Mouse (Mus musculus) heart, adult 11 months (tissue): ENCODE data around the gene Slc31a2.

Experiments
- DNase-seq: peaks from one replicate; pipeline ENCODE4 v3.0.0; 2022

The Slc31a2 gene

GRCm38 (mm10) chr4:62282969-62283368 is 20.6 kb downstream of the Slc31a2 start:
- peak; percentile 80 for DNase-seq

- no peak for DNase-seq
These were observed 23.2 kb downstream of the Slc31a2 start for GRCm38 (mm10) chr4:62285576-62285975.

GRCm38 (mm10) chr4:62286257-62286991 is 24.1 kb downstream of the Slc31a2 start:
- DNase-seq, result peak; percentile 99

- DNase-seq, result peak; percentile 94
These were observed 24.9 kb downstream of the Slc31a2 start for GRCm38 (mm10) chr4:62286992-62287900.

GRCm38 (mm10) chr4:62289226-62289625 is 26.9 kb downstream of the Slc31a2 start:
- peak; percentile 95 for DNase-seq

- DNase-seq, result peak; percentile 83
These were observed 28.6 kb downstream of the Slc31a2 start for GRCm38 (mm10) chr4:62290816-62291505.

GRCm38 (mm10) chr4:62292461-62293180 is 30.3 kb downstream of the Slc31a2 start:
- peak; percentile 76 for DNase-seq

- DNase-seq, result peak; percentile 86
These were observed 31.0 kb downstream of the Slc31a2 start for GRCm38 (mm10) chr4:62293219-62293861.

- DNase-seq, result peak; percentile 66
These were observed 32.4 kb downstream of the Slc31a2 start for GRCm38 (mm10) chr4:62294741-62295140.

- peak; percentile 83 for DNase-seq
These were observed 35.1 kb downstream of the Slc31a2 start for GRCm38 (mm10) chr4:62297280-62298130.

GRCm38 (mm10) chr4:62300001-62300400 is 37.6 kb downstream of the Slc31a2 start:
- DNase-seq, result peak; percentile 67

- DNase-seq, result peak; percentile 78
These were observed 40.4 kb downstream of the Slc31a2 start for GRCm38 (mm10) chr4:62302795-62303194.

GRCm38 (mm10) chr4:62303288-62303687 is 40.9 kb downstream of the Slc31a2 start:
- peak; percentile 86 for DNase-seq

GRCm38 (mm10) chr4:62306301-62306700 is 43.9 kb downstream of the Slc31a2 start:
- peak; percentile 74 for DNase-seq

- DNase-seq, result peak; percentile 31
These were observed 44.5 kb downstream of the Slc31a2 start for GRCm38 (mm10) chr4:62306840-62307239.

- DNase-seq, result peak; percentile 83
These were observed 46.0 kb downstream of the Slc31a2 start for GRCm38 (mm10) chr4:62308406-62308805.

GRCm38 (mm10) chr4:62312821-62313220 is 50.5 kb downstream of the Slc31a2 start:
- no peak for DNase-seq

- DNase-seq, result peak; percentile 92
These were observed 51.4 kb downstream of the Slc31a2 start for GRCm38 (mm10) chr4:62313641-62314211.

- DNase-seq, result peak; percentile 43
These were observed 52.2 kb downstream of the Slc31a2 start for GRCm38 (mm10) chr4:62314516-62314915.

- DNase-seq, result peak; percentile 65
These were observed 54.1 kb downstream of the Slc31a2 start for GRCm38 (mm10) chr4:62316456-62316855.
